Mouse (Mus musculus) midbrain, embryonic 10.5 days (tissue): ENCODE measurements around the gene Hist2h3c1. TPM values are rescaled to one million over a fixed set of nuclear protein-coding genes. Genes with fewer than 3 reads are reported as not detected.
"Not testable (repeated sequence)": the region's sequence is repeated elsewhere in the genome, so short reads cannot be mapped to it uniquely, and the experiment has no call there.

Experiments used
- DNase-seq: peaks from one replicate; pipeline ENCODE4 v3.0.0-alpha.2; 2017; ENCODE audit warnings: low spot score
- H3K27ac ChIP-seq: fragments of 300-500 bp; sonication (generic); replicated peaks from 2 replicates; pipeline ENCODE4 v1.5.1; 2016; ENCODE audit warnings: mild to moderate bottlenecking
- H3K27me3 ChIP-seq: fragments of 300-500 bp; sonication (generic); 2 replicates; pipeline ENCODE4 v1.6.1; 2016; ENCODE audit warnings: low read depth, mild to moderate bottlenecking; ENCODE audit not compliant: poor library complexity, severe bottlenecking
- H3K36me3 ChIP-seq: fragments of 300-500 bp; sonication (generic); 2 replicates; pipeline ENCODE4 v1.6.1; 2016; ENCODE audit warnings: mild to moderate bottlenecking, moderate library complexity
- H3K4me1 ChIP-seq: fragments of 300-500 bp; sonication (generic); 2 replicates; pipeline ENCODE4 v1.6.1; 2016
- H3K4me3 ChIP-seq: fragments of 300-500 bp; sonication (generic); 2 replicates; pipeline ENCODE4 v1.5.1; 2016; ENCODE audit warnings: mild to moderate bottlenecking, moderate library complexity
- H3K9me3 ChIP-seq: fragments of 300-500 bp; sonication (generic); replicated peaks from 2 replicates; pipeline ENCODE4 v1.6.1; 2016; ENCODE audit warnings: mild to moderate bottlenecking
- WGBS: fragments of 180-500 bp; shearing (Covaris S2); methylation state at CpG from one replicate; pipeline ENCODE4 v1.1.7; 2016; 5-methylcytosine and 5-hydroxymethylcytosine counted together
- microRNA-seq: library from miRNA; unstranded; fragments of <30 nt; microRNA quantifications from one replicate; pipeline ENCODE4, GENCODE M21; 2017
- polyA plus RNA-seq: library from polyadenylated mRNA; unstranded; fragments of >200 nt; fragmentation: Nextera tagmentation; extraction: Ambion mirVana; gene quantifications from 2 replicates; pipeline ENCODE4 v1.2.1, GENCODE M21; 2016

Hist2h3c1 gene
- polyA plus RNA-seq, 1 experiment from 2014 or later = 0.70 TPM

GRCm38 (mm10) chr3:96289201-96289600, 42.7 kb downstream of the Hist2h3c1 start:
- no peak for DNase-seq
- H3K27ac ChIP-seq = no peak overlapping the region
- H3K36me3 ChIP-seq = no peaks in the 10 kb centered on the region
- H3K27me3 ChIP-seq = peaks cover 20% of the 10 kb centered on the region
- H3K9me3 ChIP-seq = 0 out of 2 replicates have a peak, but pooled peaks cover 4% of the 10 kb centered on the region
- no peak overlapping the region for H3K4me3 ChIP-seq
- 71% methylated on average over 3 of the region's 3 CpGs for WGBS
- H3K4me1 ChIP-seq = peaks cover 9% of the 10 kb centered on the region

DNA sequence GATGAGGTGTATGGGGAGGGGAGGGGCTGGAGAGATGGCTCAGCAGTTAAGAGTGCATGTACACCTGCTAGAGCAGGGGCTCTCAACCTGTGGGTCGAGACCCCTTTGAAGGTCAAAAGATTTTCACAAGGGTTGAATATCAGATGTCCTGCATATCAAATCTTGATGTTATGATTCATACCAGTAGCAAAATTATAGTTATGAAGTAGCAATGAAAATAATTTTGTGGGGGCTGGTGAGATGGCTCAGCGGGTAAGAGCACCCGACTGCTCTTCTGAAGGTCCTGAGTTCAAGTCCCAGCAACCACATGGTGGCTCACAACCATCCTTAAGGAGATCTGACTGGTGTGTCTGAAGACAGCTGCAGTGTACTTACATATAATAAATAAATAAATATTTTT, 44.2 kb downstream of the Hist2h3c1 start:
- not testable (repeated sequence) for H3K4me3 ChIP-seq, H3K36me3 ChIP-seq, H3K27ac ChIP-seq, H3K9me3 ChIP-seq, DNase-seq, H3K4me1 ChIP-seq, H3K27me3 ChIP-seq
- 93% methylated on average over 3 of the region's 3 CpGs for WGBS

DNA sequence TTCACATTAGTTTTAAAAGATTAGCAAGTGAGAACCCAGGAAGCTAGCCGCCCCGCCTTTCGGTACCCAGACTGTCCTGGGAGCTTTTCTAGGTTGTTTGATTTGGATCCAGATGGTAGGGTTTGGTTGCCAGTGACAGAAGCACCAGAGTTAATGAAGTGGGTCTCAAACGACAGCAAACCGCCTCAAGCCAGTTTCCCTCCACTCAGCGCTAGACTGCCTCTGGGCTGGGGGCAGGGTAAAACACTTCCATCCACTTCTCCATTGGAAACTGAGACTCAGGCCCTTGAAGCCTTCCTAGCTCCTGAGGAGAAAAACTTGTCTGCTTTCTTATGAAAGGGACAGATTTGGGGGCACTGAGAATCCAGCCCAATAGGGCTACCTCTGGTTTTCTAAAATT, 46.2 kb downstream of the Hist2h3c1 start:
- H3K27me3 ChIP-seq = no peaks in the 10 kb centered on the region
- 68% methylated on average over 6 of the region's 6 CpGs for WGBS
- H3K4me3 ChIP-seq = no peak overlapping the region
- no peaks in the 10 kb centered on the region for H3K9me3 ChIP-seq
- H3K27ac ChIP-seq = no peak overlapping the region
- H3K4me1 ChIP-seq = no peaks in the 10 kb centered on the region
- no peaks in the 10 kb centered on the region for H3K36me3 ChIP-seq
- no peak for DNase-seq

DNA sequence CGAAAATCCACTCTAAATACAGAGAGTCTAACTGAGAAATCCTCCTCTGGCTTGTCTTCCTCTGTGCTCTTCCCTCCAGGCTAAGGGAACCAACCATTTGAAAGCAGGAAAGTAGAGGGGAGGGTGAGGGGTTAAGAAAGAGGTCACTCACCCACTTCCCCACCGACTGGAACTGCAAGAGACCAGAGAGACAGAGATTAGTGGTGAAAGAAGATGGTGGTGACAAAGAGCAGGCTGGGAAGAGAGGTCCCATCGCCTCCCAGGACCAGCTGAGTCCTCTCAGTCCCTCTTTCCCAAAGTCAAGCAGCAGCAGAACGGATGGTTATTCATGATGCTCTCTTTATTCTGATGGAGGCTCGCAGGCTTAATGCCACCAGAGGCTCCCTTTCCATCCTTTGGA, 46.9 kb downstream of the Hist2h3c1 start:
- Histone ChIP-seq H3K27ac (no peak overlapping the region), H3K4me1 (no peaks in the 10 kb centered on the region), H3K4me3 (no peak overlapping the region), H3K36me3 (no peaks in the 10 kb centered on the region), H3K9me3 (no peaks in the 10 kb centered on the region), H3K27me3 (no peaks in the 10 kb centered on the region)
- WGBS = 54% methylated on average over 5 of the region's 5 CpGs
- no peak for DNase-seq

GRCm38 (mm10) chr3:96293787-96294186, 47.3 kb downstream of the Hist2h3c1 start, which contains the start of gene Fcgr1:
Fcgr1 (minus strand) TSS chr3:96293969.
- Histone ChIP-seq H3K27me3 (no peaks in the 10 kb centered on the region), H3K36me3 (no peaks in the 10 kb centered on the region), H3K4me1 (no peaks in the 10 kb centered on the region), H3K4me3 (no peak within 1 kb of the TSS), H3K9me3 (no peaks in the 10 kb centered on the region), H3K27ac (no peak within 1 kb of the TSS)
- DNase-seq = no peak
- WGBS = 86% methylated on average over 4 of the region's 4 CpGs

Small RNA genes lying within 50 kb of the gene (microRNA-seq; reads per million reads assigned to microRNA genes)
- gene Gm44492 = not detected
- not detected for gene Gm47311
- not detected for gene Gm47313

Other genes with a start within 250 kb of the Hist2h3c1 start
- 28.6 and 33.3 TPM in 2 replicates for gene Vps45, start 188.2 kb upstream of the Hist2h3c1 start, polyA plus RNA-seq
- 16.5 and 18.9 TPM in 2 replicates for gene Otud7b, start 142.2 kb upstream of the Hist2h3c1 start, polyA plus RNA-seq
- gene Mtmr11, start 84.7 kb upstream of the Hist2h3c1 start, polyA plus RNA-seq = 7.8 and 9.6 TPM in 2 replicates
- gene Sf3b4, start 74.4 kb upstream of the Hist2h3c1 start, polyA plus RNA-seq = 262 and 271 TPM in 2 replicates
- gene Sv2a, start 65.5 kb upstream of the Hist2h3c1 start, polyA plus RNA-seq = 3.1 and 8.8 TPM in 2 replicates
- 86.7 and 92.8 TPM in 2 replicates for gene Bola1, start 27.0 kb upstream of the Hist2h3c1 start, polyA plus RNA-seq
- gene Hist2h2ab, start 26.8 kb upstream of the Hist2h3c1 start, polyA plus RNA-seq = 0.98 TPM in 1 of 2 replicates, not detected in the other
- 7.3 and 17.2 TPM in 2 replicates for gene Hist2h2ac, start 25.8 kb upstream of the Hist2h3c1 start, polyA plus RNA-seq
- gene Hist2h2be, start 25.6 kb upstream of the Hist2h3c1 start, polyA plus RNA-seq = 11.5 and 11.9 TPM in 2 replicates
- 8.1 TPM in 2 replicates for gene Hist2h3c2, start 7.6 kb upstream of the Hist2h3c1 start, polyA plus RNA-seq
- gene Hist2h2aa2, start 6.4 kb upstream of the Hist2h3c1 start, polyA plus RNA-seq = 24.3 and 34.9 TPM in 2 replicates
- 13.7 TPM in 2 replicates for gene Hist2h2aa1, start 1.2 kb upstream of the Hist2h3c1 start, polyA plus RNA-seq
- 12.2 and 12.6 TPM in 2 replicates for gene Hist2h4, start 16.6 kb downstream of the Hist2h3c1 start, polyA plus RNA-seq
- 49.5 and 57.2 TPM in 2 replicates for gene Hist2h3b, start 22.0 kb downstream of the Hist2h3c1 start, polyA plus RNA-seq
- gene Hist2h2bb, start 23.1 kb downstream of the Hist2h3c1 start, polyA plus RNA-seq = 9.5 and 10.3 TPM in 2 replicates
- 1.8 and 2.1 TPM in 2 replicates for gene Fcgr1, start 47.3 kb downstream of the Hist2h3c1 start, polyA plus RNA-seq
- gene BC107364, start 205.6 kb downstream of the Hist2h3c1 start, polyA plus RNA-seq = 0.20 and 0.30 TPM in 2 replicates